Mouse (Mus musculus) kidney, postnatal 36 days (tissue): ENCODE data around the gene AU040320.
A peak's percentile ranks its signal among the peaks of the same experiment; 100 is the strongest.

ENCODE experiments used
- DNase-seq, 2 experiments: peaks; one replicate each; pipeline ENCODE4 v3.0.0; 2021 to 2022; ENCODE audit warnings: mixed read lengths in 2 of 2

AU040320 gene

GRCm38 (mm10) chr4:126750046-126750683 lies 3.2 kb upstream of the AU040320 start:
- peak in 1 of 2 experiments; percentile 36 for DNase-seq

DNA sequence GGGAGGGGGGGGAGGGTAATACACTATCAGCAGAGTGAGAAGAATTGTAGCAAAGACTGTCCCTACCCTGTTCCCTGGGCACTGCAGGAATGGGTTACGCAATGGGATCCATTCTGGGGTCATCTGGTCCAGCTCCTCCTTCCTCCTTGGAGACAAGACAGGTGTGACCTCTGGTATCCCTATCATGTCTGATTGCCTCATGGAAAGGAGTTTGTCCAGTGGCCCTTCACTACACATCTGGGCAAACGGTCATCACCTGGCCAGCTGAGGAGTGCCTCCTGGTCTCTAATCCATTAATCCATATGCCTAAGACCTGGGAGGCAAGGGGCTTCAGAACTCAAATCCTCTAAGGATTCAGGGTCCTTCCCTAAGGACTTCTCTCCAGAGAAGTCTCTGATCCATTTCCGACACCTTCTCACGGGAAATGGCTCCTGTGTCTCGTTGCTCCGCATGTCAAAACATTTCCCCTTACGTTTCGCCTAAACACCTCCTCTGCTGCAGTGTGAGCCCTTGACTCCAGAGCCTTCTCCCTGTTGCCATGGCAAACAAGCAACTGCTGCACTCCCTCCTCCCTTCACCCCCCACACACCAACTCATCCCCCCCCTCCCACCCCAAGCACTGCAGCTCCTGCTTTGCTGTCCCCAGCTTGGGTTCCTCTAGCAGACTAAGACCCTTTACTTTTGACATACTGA lies 2.3 kb upstream of the AU040320 start:
- DNase-seq = no peak

DNA sequence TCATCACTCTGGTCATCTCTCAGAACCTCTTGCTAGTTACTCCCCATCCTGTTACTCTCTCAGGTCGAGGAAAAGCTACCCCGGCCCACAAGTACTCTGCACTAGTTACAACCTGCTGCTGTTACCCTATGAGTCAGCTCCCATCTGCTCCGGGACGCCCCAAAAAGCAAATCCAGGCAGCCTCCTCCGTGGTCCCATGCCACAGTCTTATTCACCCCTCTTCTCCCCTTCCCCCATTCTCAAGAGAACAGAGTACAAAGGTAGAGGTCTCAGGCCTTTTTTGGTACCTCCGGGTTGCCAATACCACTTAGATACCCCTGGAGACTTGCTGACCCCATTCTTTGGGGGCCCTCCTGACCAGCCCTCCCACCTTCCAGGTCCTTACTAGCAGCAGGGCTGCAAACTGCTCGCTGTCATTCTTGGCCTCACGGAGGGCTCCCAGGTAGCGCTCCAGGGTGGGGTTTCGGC lies 1.8 kb upstream of the AU040320 start:
- no peak for DNase-seq

DNA sequence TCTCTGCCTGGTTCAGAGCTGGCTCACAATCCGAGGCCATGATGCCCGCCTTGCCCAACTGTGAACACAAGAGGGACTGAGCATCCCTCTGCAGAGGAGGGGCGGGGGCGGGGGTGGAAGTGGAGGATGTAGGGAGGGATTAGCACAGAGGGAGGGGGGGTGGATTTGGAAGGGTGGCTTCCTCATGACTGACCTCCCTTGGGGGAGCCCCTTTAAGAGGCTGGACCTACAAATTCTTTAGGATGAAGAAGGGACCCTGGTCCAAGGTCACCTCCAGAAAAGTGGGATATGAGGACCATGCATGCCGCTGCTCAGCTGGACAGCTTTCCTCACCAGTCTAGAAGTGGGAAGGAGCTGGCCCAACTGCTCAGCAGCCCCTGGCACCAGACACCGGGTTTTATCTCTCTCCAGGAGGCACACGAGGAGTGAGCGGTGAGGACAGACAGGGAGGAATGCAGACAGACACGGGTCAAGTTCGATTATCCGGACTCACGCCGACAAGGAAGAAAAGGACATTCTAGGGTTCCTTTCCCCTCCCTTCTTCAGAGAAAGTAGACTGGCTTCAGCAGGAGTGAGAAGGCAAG lies 1.2 kb upstream of the AU040320 start:
- no peak for DNase-seq

GRCm38 (mm10) chr4:126752608-126753141 lies 669 bp upstream of the AU040320 start:
- DNase-seq = no peak

DNA sequence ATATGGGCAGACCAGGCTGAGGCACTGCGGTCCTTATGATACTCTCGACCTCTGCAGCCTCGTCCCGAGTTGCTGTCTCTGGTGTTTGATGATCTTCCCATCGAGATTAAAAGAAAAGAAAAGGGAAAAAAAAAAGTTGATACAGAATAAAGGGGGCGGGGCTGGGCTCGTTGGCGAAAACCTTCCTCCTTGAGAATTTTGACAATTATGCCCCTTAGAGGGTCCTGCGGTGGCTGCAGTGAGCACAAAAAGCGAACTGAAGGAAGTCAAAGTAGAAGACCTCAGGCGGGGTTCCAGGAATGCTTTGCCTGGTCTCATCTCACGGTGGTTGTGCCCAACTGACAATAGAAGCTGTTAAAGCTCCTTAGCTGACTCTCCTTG lies 877 bp downstream of the AU040320 start:
- no peak for DNase-seq

GRCm38 (mm10) chr4:126754736-126755374 lies 1.5 kb downstream of the AU040320 start:
- DNase-seq = no peak

DNA sequence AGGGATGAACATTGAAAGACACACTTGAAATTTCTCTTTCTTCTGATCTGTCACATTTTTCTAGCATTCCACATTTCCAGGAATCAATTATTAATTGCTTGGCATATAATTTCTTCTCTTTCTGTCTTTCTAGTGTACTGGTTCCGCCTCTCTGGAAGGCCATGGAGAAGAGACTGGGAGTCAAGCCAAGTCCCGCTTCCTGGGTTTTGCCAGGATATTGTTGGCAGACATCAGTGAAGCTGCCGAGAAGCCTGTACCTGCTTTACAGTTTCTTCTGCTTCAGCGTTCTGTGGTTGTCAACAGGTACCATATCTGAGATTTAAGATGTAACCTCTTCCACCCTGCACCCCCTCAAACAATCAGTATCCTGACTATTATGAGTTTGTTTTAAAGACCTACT lies 3.4 kb downstream of the AU040320 start:
- peak; percentile 77 to 82 for DNase-seq

DNA sequence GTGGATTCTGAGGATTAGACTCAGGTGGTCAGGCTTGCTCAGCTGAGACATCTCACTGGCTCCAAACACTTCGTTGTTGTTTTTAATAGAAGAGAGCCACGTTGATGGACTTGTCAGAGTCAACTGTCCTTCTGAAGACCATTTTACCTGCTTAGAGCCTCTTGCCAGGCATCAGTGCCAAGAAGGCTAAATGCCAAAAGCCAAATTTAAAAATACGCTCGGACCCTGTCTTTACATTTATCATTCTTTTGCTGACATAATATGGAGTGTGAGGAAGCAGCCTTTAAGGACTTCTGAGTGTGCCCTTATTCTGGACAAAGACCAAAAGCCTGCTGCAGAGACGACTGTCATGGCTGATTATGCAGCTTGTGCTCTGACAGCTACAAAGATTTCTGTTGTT lies 5.0 kb downstream of the AU040320 start:
- no peak for DNase-seq

- no peak for DNase-seq
These were observed 6.1 kb downstream of the AU040320 start for GRCm38 (mm10) chr4:126759435-126759834.

DNA sequence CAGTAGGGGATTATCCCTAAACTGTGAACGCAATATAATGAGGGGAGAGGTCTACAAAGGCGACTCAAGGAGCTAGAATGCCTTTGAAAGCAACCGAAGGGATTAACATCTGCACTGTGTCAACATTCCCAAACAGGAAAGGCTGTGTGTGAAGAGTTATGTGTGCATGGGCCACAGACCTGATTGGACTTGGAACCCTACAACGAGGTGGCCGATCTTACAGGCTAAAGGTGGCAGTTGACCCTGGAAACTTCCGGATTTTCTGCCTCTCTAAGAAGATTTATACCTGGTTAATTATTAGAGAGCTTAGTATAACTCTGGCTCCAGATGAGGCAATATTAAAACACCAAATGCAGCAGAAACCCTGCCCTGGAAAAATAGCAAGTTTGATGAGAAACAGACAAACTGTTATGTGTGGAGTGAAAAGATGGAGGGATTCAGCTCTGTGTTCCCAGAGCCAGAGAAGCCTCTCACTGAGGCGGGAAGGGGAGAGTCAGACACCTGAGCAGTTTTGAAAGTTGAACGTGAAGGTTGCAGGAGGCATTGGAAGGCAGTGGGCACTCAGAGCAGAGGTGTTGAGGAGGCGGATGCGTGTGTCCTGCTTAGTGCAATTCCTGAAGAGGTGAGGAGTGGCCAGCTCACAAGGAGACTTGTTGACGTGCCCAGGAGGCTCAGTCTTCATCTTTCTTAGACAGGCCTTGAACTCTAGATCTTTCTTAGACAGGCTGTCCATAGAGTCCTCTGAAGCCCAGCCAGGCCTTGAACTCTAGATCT lies 9.4 kb downstream of the AU040320 start:
- DNase-seq = peak; percentile 60 to 77

GRCm38 (mm10) chr4:126763483-126763882 lies 10.1 kb downstream of the AU040320 start:
- DNase-seq = peak in 1 of 2 experiments; percentile 14

- DNase-seq = no peak
These were observed 16.6 kb downstream of the AU040320 start for GRCm38 (mm10) chr4:126769800-126770563.

DNA sequence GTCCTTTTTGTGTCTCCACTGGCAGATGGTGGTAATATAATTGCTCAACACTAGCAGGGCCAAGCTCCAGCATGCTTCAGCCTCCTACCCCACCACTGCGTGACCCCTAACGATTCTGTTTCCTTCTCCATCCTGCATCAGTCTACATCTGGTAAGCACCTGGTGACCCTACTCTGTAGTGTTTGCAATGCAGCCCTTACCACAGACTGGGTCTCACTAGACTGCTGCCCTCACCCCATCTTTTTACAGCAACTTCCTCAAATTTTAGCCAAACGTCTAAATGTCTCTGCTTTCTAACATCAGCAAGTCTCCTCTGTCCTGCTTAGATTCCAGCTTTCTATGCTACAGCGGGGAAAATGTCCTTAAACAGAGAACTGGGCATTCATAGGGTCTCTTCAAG lies 17.5 kb downstream of the AU040320 start:
- no peak for DNase-seq

- no peak for DNase-seq
These were observed 20.5 kb downstream of the AU040320 start for GRCm38 (mm10) chr4:126773871-126774270.

GRCm38 (mm10) chr4:126775182-126775581 lies 21.8 kb downstream of the AU040320 start:
- no peak for DNase-seq

- no peak for DNase-seq
These were observed 25.8 kb downstream of the AU040320 start for GRCm38 (mm10) chr4:126779148-126779581.

GRCm38 (mm10) chr4:126779826-126780775 lies 26.8 kb downstream of the AU040320 start:
- no peak for DNase-seq

DNA sequence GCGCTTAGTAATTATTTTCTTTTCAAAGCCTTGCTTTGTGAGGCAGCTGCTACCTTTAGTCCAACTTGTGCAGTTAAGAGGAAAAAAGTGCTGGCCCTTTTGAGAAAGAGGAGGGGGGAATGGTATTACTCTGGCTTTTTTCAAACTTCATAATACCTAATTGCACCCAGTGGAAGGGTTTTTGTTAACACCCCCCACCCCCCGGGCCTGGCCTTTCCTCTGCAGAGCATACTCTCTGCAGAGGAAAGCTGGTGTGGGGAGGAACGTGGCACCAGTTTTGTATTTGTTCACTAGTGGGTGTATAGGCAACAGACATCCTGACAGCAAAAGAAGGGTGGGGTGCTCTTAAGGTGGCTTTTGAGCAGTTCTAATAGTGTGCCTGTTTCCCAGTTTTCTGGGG lies 28.5 kb downstream of the AU040320 start:
- no peak for DNase-seq

DNA sequence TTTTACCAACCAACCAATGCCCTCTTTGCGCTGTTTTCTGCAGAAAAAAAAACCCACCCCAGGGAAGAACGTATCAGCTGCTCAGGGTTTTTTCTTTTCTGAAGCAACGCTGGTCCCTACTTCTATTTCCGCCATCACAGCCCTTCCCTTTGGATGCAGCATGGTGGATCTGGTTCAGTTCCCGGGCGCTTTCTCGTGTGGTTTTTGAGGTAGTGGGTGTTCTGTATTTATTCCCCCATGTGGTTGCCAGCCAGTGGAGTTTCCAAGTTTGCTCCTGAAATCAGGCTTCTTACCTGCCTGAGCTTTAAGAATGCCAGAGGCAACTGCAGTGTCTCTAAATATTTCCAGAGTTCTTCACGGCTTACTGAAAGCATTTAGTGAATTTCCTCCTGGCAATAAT lies 29.2 kb downstream of the AU040320 start:
- DNase-seq = no peak
